Mouse (Mus musculus): ENCODE measurements around the gene Fahd1. TPM values are rescaled to one million over a fixed set of nuclear protein-coding genes. Genes with fewer than 3 reads are reported as not detected.

Fahd1 gene
- 1.6 TPM for polyA plus RNA-seq (2017; shearing (Covaris generic))

DNA sequence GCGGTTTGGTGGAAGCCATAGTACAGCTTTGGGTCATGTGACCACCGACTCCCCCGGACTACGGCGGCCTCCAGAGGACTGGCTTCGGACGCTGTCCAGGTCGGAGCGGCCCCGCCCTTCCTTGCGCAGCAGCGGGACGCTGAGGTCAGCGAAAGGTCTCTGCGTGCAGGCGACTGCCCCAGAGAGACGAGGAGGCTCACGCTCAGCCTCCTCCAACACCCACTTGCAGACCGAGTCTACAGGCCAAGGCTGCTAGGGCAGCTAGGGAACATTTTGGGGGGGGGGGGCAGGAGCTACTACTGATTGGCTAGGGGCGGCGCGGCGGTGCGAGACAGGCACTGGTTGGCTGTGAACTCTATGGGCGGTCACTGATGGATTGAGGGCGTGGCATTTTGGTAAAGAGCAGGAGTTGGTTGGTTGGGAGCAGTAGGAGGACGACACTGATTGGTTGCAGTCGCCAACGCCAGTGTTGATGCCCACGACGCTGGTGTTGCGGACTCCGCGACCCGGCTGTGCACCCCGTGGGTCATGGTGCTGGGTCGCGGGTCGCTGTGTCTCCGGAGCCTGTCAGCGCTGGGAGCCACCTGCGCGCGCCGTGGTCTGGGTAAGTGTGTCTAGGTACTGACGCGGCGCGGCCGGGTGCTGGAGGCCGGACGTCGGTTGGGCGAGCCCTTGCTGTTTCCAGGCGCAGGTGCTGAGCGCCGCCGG lies at the start of gene Fahd1:
Fahd1 (minus strand) TSS at position 300 of the 708 bp plus-strand sequence.

DNA sequence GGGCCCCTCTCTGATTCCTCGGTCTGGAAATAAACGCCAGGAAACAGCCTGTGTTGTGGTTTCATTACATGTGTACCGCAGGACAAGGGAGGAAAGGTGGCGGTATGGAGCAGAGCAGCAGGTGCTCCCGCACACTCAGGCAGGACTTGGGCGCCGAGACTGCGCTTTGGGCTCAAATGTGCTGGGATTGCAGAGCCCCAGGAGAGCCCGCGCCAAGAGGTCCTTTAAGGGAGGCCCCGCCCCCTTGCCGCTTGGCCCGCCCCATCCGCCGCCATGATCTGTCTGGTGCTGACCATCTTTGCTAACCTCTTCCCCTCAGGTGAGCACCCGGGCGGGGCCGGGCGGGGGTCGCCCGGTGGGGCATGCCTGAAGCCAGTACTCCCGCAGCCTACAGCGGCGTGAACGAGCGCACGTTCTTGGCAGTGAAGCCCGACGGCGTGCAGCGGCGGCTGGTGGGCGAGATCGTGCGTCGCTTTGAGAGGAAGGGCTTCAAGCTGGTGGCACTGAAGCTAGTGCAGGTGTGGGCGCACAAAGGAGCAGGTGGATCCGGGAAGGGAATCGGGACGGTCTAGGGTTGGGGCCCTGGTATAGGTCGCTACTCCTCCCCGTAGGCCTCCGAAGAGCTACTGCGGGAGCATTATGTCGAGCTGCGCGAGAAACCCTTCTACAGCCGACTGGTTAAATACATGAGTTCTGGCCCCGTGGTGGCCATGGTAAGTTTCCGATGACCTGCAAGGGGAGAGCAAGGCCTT lies 46.3 kb upstream of the Fahd1 start, which contains the start of gene Nme3:
Nme3 (plus strand) TSS at position 260 of the 752 bp plus-strand sequence.

DNA sequence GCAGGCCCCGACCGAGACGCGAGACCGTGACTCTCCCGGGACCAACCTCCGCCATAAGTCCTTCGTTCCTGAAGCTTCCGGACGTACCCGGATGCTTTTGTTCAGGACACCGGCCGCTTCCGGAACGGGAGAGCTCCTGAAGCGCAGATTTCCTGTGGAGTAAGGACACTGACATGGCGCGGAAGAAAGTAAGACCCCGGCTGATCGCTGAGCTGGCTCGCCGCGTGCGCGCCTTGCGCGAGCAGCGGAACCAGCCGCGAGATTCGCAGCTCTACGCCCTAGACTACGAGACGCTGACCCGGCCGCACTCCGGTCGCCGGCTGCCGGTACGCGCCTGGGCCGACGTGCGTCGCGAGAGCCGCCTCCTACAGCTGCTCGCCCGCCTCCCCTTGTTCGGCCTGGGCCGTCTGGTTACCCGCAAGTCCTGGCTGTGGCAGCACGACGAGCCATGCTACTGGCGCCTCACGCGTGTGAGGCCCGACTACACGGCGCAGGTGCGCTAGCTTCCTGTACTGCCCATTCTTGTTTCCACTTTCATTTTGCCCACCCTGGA lies 44.9 kb upstream of the Fahd1 start, which contains the start of the genes Eme2 and Mrps34:
Eme2 (minus strand) TSS at position 93 of the 553 bp plus-strand sequence.
Mrps34 (plus strand) TSS at position 122 of the 553 bp plus-strand sequence.

DNA sequence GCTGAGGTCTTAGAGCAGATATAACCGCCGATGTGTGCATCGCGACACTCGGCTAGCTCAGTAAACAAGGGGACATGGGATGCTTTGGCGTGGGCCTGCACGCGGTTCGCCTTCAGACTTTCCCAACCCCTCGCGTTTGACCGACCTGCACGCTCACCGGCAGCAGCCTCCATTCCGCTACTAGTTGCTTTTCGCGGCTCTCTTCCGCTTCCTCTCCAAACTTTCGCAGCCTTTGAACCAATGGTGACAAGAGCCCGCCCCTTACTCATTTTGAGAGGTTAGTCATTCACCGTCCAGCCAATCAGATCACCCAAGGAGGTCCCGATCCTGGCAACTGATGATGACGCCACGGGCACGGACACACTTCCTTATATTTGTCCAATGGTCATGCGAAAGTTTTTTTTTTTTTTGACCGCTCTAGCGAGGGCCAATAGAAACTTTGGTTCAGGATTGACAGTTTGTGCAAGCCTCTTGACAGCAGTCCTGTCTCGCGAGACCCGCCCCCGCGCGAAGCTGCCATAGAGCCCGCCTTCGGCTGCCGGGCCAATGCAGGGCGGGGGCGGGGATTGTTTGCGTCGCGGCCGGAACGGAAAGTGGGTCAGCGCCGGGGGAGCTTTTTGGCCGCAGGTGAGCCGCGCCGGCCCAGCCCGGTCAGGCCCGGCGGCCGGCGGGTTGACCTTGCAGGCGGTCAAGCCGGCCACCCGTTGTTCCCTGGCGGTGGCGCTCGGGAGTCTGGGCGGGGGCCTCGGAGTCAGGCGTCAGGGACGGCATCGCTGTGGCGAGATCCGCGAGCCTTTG lies 36.2 kb upstream of the Fahd1 start, which contains the start of the genes Nubp2 and Spsb3:
Nubp2 (minus strand) TSS at position 216 of the 798 bp plus-strand sequence.
Spsb3 (plus strand) TSS at position 510 of the 798 bp plus-strand sequence.

DNA sequence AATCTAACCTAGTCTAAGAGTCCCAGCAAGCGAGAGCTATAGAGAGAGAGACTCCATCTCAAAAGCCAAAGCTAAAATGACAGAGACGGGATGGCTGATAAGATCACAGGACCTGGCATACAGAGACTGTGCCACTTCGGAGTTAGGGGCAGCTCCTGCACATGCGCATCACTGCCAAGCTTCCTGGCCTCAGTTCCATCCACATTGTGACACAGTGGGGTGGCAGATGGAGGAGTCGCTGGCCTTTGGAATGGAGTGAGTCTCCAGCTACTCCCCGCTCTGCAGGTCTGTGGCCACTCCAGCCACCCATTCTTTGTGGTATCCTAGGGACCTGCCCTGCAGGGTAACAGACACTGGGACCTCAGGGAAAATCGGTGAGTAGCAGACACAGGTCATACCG lies 15.6 kb upstream of the Fahd1 start, which contains the start of gene Igfals:
Igfals (plus strand) TSS at position 222 of the 400 bp plus-strand sequence.

DNA sequence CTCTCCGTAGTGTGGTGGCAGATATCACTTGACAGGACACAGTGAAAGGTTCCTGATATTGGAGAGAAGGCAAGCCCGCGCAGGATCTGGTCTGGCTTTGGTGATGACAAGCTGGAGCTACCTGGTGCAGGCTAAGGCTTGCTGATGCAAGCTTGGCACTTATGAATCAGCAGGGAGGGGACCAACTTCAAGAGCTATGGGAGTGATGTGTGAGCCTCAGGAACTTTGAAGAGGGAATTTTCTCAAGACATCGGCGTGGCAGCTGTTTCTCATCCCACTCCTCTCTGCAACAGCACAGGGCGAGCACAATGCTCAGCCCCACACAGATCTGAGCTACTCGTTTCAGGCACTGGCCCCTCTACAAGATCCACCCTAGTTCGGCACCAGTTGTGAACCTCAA lies 10.3 kb downstream of the Fahd1 start, which contains the start of gene Hagh:
Hagh (plus strand) TSS at position 302 of the 400 bp plus-strand sequence.

DNA sequence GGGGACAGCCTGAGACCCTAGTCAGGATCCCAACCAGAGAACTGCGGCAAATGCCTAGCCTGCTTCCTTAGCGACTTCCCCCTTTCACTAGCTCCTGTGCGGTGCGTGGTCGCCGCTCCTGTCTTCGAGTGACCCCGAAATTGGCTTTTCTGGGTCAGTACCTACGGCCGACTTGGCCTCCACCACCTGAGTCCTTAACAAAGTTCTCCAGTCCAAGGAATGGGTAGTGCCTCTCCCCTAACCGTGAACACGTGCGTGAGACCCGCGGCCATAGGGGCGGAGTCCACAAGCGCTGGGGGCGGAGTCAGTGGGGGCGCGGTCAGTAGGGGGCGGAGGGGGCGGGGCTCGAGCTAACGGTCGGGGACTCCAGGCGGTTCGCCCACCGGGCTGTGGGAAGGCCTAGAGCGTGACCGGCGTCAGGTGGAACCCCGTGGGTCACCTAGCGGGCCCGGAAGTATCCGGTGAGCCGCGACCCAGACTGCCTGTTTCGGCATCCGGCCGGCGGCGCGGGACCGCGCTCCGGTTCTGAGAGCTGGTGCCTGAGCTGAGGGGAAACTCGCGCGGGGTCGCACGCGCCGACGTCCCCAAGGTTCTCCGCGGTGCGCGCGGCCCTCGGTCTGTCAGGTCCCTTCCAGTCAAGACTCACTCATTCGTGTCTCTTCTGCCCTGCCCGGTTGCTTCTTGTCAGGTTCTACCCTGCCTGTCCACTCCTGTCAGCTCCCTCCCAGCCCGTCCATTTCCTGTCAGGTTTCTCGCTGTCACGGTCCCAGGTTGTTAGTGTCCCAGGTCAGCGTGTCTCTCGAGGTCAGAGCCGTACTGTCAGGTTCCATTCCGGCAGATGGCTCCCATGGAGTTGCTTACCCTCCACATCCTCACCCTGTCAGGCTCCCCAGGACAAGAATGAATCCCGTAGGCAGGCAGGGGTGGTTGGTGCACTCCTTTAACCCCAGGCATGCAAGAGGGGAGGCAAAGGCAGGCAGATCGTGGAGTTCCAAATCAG lies 45.9 kb downstream of the Fahd1 start, which contains the start of gene Meiob:
Meiob (plus strand) TSS at position 338 of the 1,000 bp plus-strand sequence.

Other genes starting within 250 kb of the Fahd1 start
- 44.1 TPM for gene Tsc2, start 217.7 kb downstream of the Fahd1 start, polyA plus RNA-seq (2017; shearing (Covaris generic))
- gene Nthl1, start 217.7 kb downstream of the Fahd1 start, polyA plus RNA-seq (2017; shearing (Covaris generic)), result 3.7 TPM
- gene Slc9a3r2, start 200.0 kb downstream of the Fahd1 start, polyA plus RNA-seq (2017; shearing (Covaris generic)), result 0.20 TPM
- gene Npw, start 191.9 kb downstream of the Fahd1 start, polyA plus RNA-seq (2017; shearing (Covaris generic)), result not detected
- gene Zfp598, start 180.7 kb downstream of the Fahd1 start, polyA plus RNA-seq (2017; shearing (Covaris generic)), result 23.2 TPM
- not detected for gene Syngr3, start 160.4 kb downstream of the Fahd1 start, polyA plus RNA-seq (2017; shearing (Covaris generic))
- gene Gfer, start 154.2 kb downstream of the Fahd1 start, polyA plus RNA-seq (2017; shearing (Covaris generic)), result 33.4 TPM
- 1.3 TPM for gene Noxo1, start 154.1 kb downstream of the Fahd1 start, polyA plus RNA-seq (2017; shearing (Covaris generic))
- 53.1 TPM for gene Tbl3, start 142.7 kb downstream of the Fahd1 start, polyA plus RNA-seq (2017; shearing (Covaris generic))
- not detected for gene Rnf151, start 132.3 kb downstream of the Fahd1 start, polyA plus RNA-seq (2017; shearing (Covaris generic))
- gene Rps2, start 132.2 kb downstream of the Fahd1 start, polyA plus RNA-seq (2017; shearing (Covaris generic)), result 1,119 TPM
- 157 TPM for gene Ndufb10, start 125.9 kb downstream of the Fahd1 start, polyA plus RNA-seq (2017; shearing (Covaris generic))
- not detected for gene Rpl3l, start 122.5 kb downstream of the Fahd1 start, polyA plus RNA-seq (2017; shearing (Covaris generic))
- gene Msrb1, start 113.7 kb downstream of the Fahd1 start, polyA plus RNA-seq (2017; shearing (Covaris generic)), result 11.7 TPM
- not detected for gene Hs3st6, start 97.4 kb downstream of the Fahd1 start, polyA plus RNA-seq (2017; shearing (Covaris generic))
- gene Meiob, start 46.1 kb downstream of the Fahd1 start, polyA plus RNA-seq (2017; shearing (Covaris generic)), result not detected
- 52.8 TPM for gene Hagh, start 10.2 kb downstream of the Fahd1 start, polyA plus RNA-seq (2017; shearing (Covaris generic))
- not detected for gene Igfals, start 15.6 kb upstream of the Fahd1 start, polyA plus RNA-seq (2017; shearing (Covaris generic))
- 74.6 TPM for gene Nubp2, start 36.0 kb upstream of the Fahd1 start, polyA plus RNA-seq (2017; shearing (Covaris generic))
- gene Spsb3, start 36.3 kb upstream of the Fahd1 start, polyA plus RNA-seq (2017; shearing (Covaris generic)), result 57.3 TPM
- gene Eme2, start 44.7 kb upstream of the Fahd1 start, polyA plus RNA-seq (2017; shearing (Covaris generic)), result 37.6 TPM
- 67.2 TPM for gene Mrps34, start 44.8 kb upstream of the Fahd1 start, polyA plus RNA-seq (2017; shearing (Covaris generic))
- gene Nme3, start 46.1 kb upstream of the Fahd1 start, polyA plus RNA-seq (2017; shearing (Covaris generic)), result 24.2 TPM
- gene Mapk8ip3, start 86.6 kb upstream of the Fahd1 start, polyA plus RNA-seq (2017; shearing (Covaris generic)), result 79.3 TPM
- 25.1 TPM for gene Jpt2, start 110.3 kb upstream of the Fahd1 start, polyA plus RNA-seq (2017; shearing (Covaris generic))
- gene Cramp1l, start 165.4 kb upstream of the Fahd1 start, polyA plus RNA-seq (2017; shearing (Covaris generic)), result 13.5 TPM
- 16.4 TPM for gene Ift140, start 165.7 kb upstream of the Fahd1 start, polyA plus RNA-seq (2017; shearing (Covaris generic))
- gene Tmem204, start 233.2 kb upstream of the Fahd1 start, polyA plus RNA-seq (2017; shearing (Covaris generic)), result 0.56 TPM

Data from naive thymus-derived CD4-positive, alpha-beta T cell, adult 5 months (primary cell).